Mouse (Mus musculus) intestine, embryonic 16.5 days (tissue): ENCODE data around the gene Fibin. TPM values are rescaled to one million over a fixed set of nuclear protein-coding genes. Genes with fewer than 3 reads are reported as not detected.

Experiments
- ATAC-seq: fragments of 200-750 bp; cut with Nextera tagmentation; 2 replicates; pipeline ENCODE4 v1.8.0; 2017; ENCODE audit warnings: moderate TSS enrichment, moderate library complexity
- H3K27ac ChIP-seq: fragments of 300-500 bp; sonication (generic); 2 replicates; pipeline ENCODE4 v1.5.1; 2014; ENCODE audit warnings: mild to moderate bottlenecking, low read length
- H3K27me3 ChIP-seq: fragments of 300-500 bp; sonication (generic); replicated peaks from 2 replicates; pipeline ENCODE4 v1.6.1; 2014; ENCODE audit warnings: low read length, control low read depth, mixed read lengths; ENCODE audit not compliant: control insufficient read depth, insufficient read depth
- H3K36me3 ChIP-seq: fragments of 300-500 bp; sonication (generic); 2 replicates; pipeline ENCODE4 v1.6.1; 2014; ENCODE audit warnings: low read length, control low read depth; ENCODE audit not compliant: control insufficient read depth, insufficient read depth
- H3K4me1 ChIP-seq: fragments of 300-500 bp; sonication (generic); 2 replicates; pipeline ENCODE4 v1.6.1; 2014; ENCODE audit warnings: low read length, control low read depth, mixed read lengths; ENCODE audit not compliant: control insufficient read depth, insufficient read depth
- H3K4me2 ChIP-seq: fragments of 300-500 bp; sonication (generic); 2 replicates; pipeline ENCODE4 v1.6.1; 2014; ENCODE audit warnings: low read depth, low read length, control low read depth
- H3K4me3 ChIP-seq: fragments of 300-500 bp; sonication (generic); 2 replicates; pipeline ENCODE4 v1.5.1; 2014; ENCODE audit warnings: mild to moderate bottlenecking, low read length
- H3K9ac ChIP-seq: fragments of 300-500 bp; sonication (generic); 2 replicates; pipeline ENCODE4 v1.6.1; 2014; ENCODE audit warnings: low read depth, low read length
- H3K9me3 ChIP-seq: fragments of 300-500 bp; sonication (generic); 2 replicates; pipeline ENCODE4 v1.6.1; 2016; ENCODE audit warnings: low read length, control low read depth; ENCODE audit not compliant: control insufficient read depth
- WGBS: fragments of 180-500 bp; shearing (Covaris S2); extraction: QIAGEN DNeasy Blood & Tissue Kit; methylation state at CpG from one replicate; pipeline ENCODE4 v1.1.7; 2014; 5-methylcytosine and 5-hydroxymethylcytosine counted together
- polyA plus RNA-seq: library from polyadenylated mRNA; unstranded; fragments of >200 nt; fragmentation: Nextera tagmentation; extraction: Ambion mirVana; gene quantifications from 2 replicates; pipeline ENCODE4 v1.2.1, GENCODE M21; 2015

Fibin gene
- polyA plus RNA-seq, 1 experiment from 2014 or later, result 27.4 TPM

GRCm38 (mm10) chr2:110316116-110316883 is 46.7 kb downstream of the Fibin start:
- no peak overlapping the region for H3K9ac ChIP-seq
- 30% methylated on average over 3 of the region's 3 CpGs for WGBS
- H3K4me2 ChIP-seq, result no peak overlapping the region
- no peak overlapping the region; the same call in 1 of the 2 replicates for H3K27ac ChIP-seq
- H3K4me1 ChIP-seq, result no peaks in the 10 kb centered on the region
- H3K9me3 ChIP-seq, result no peaks in the 10 kb centered on the region
- H3K27me3 ChIP-seq, result no peaks in the 10 kb centered on the region
- H3K36me3 ChIP-seq, result no peaks in the 10 kb centered on the region
- no peak overlapping the region for H3K4me3 ChIP-seq
- peak; percentile 98 for ATAC-seq

GRCm38 (mm10) chr2:110314509-110315155 is 48.4 kb downstream of the Fibin start, which contains the start of gene Bbox1:
Gene Bbox1, minus strand, starts transcription at chr2:110314560.
- WGBS, result 81% methylated on average over 6 of the region's 6 CpGs
- ATAC-seq, result no peak
- no peaks in the 10 kb centered on the region for H3K27me3 ChIP-seq

GRCm38 (mm10) chr2:110314074-110314473 is 48.9 kb downstream of the Fibin start:
- Histone ChIP-seq H3K27me3 (no peaks in the 10 kb centered on the region), H3K27ac (no peak overlapping the region), H3K4me2 (no peak overlapping the region), H3K36me3 (no peaks in the 10 kb centered on the region), H3K9me3 (no peaks in the 10 kb centered on the region), H3K9ac (no peak overlapping the region), H3K4me3 (no peak overlapping the region), H3K4me1 (no peaks in the 10 kb centered on the region)
- ATAC-seq, result no peak
- WGBS, result 80% methylated on average over 5 of the region's 5 CpGs

More at GRCm38 (mm10) chr2:110314509-110315155, 48.4 kb downstream of the Fibin start, which contains the start of gene Bbox1:
- Histone ChIP-seq H3K4me2 (no peak within 1 kb of the TSS), H3K27ac (no peak within 1 kb of the TSS), H3K9ac (no peak within 1 kb of the TSS), H3K4me1 (no peaks in the 10 kb centered on the region), H3K4me3 (no peak within 1 kb of the TSS), H3K36me3 (no peaks in the 10 kb centered on the region), H3K9me3 (no peaks in the 10 kb centered on the region)

GRCm38 (mm10) chr2:110313305-110313824 is 49.6 kb downstream of the Fibin start:
- H3K4me3 ChIP-seq, result no peak overlapping the region
- no peak for ATAC-seq
- no peak overlapping the region for H3K9ac ChIP-seq
- no peaks in the 10 kb centered on the region for H3K27me3 ChIP-seq
- H3K36me3 ChIP-seq, result no peaks in the 10 kb centered on the region
- no peak overlapping the region for H3K4me2 ChIP-seq
- WGBS, result 52% methylated on average over 2 of the region's 2 CpGs
- no peak overlapping the region for H3K27ac ChIP-seq
- H3K4me1 ChIP-seq, result no peaks in the 10 kb centered on the region
- H3K9me3 ChIP-seq, result no peaks in the 10 kb centered on the region

Other genes with a start within 250 kb of the Fibin start
- 0.82 and 1.5 TPM in 2 replicates for gene Bbox1, start 48.6 kb downstream of the Fibin start, polyA plus RNA-seq
- gene Slc5a12, start 234.1 kb upstream of the Fibin start, polyA plus RNA-seq, result 0.11 and 0.26 TPM in 2 replicates